Mouse (Mus musculus): ENCODE measurements around the gene Ncapg2. TPM values are rescaled to one million over a fixed set of nuclear protein-coding genes. Genes with fewer than 3 reads are reported as not detected.

Ncapg2 gene
- polyA plus RNA-seq (2015; fragmentation: Nextera tagmentation; extraction: Ambion mirVana): 37.0 and 37.2 TPM in 2 replicates

GRCm38 (mm10) chr12:116405045-116405835 is at the start of gene Ncapg2:
TSS of gene Ncapg2 (plus strand) at chr12:116405402.
- H3K4me1 ChIP-seq: peaks cover 16% of the 10 kb centered on the region
- peak within 1 kb of the TSS; percentile 80 for H3K27ac ChIP-seq
- H3K4me3 ChIP-seq (replicated peaks): peak within 1 kb of the TSS; percentile 90
- peak; percentile 100 for ATAC-seq (replicated peaks; ENCODE audit: low FRiP score)
- peaks cover 29% of the 10 kb centered on the region for H3K9me3 ChIP-seq (replicated peaks)
- H3K4me2 ChIP-seq: peak within 1 kb of the TSS; percentile 90
- peak within 1 kb of the TSS; percentile 85 for H3K9ac ChIP-seq
- peaks cover 54% of the 10 kb centered on the region for H3K36me3 ChIP-seq
- under 1% methylated on average over 72 of the region's 72 CpGs for WGBS
- H3K27me3 ChIP-seq: no peaks in the 10 kb centered on the region

GRCm38 (mm10) chr12:116362091-116362490 is 43.1 kb upstream of the Ncapg2 start:
- Histone ChIP-seq H3K27ac (no peak overlapping the region), H3K9ac (no peak overlapping the region), H3K27me3 (no peaks in the 10 kb centered on the region), H3K4me1 (no peaks in the 10 kb centered on the region), H3K36me3 (peaks cover 55% of the 10 kb centered on the region), H3K4me3 (replicated peaks) (no peak overlapping the region), H3K9me3 (replicated peaks) (no peaks in the 10 kb centered on the region), H3K4me2 (no peak overlapping the region)
- ATAC-seq (replicated peaks; ENCODE audit: low FRiP score): no peak

GRCm38 (mm10) chr12:116366900-116367299 is 38.3 kb upstream of the Ncapg2 start:
- WGBS: 86% methylated on average over 3 of the region's 3 CpGs
- no peaks in the 10 kb centered on the region for H3K4me1 ChIP-seq
- H3K4me3 ChIP-seq (replicated peaks): no peak overlapping the region
- H3K4me2 ChIP-seq: no peak overlapping the region
- no peaks in the 10 kb centered on the region for H3K9me3 ChIP-seq (replicated peaks)
- no peak for ATAC-seq (replicated peaks; ENCODE audit: low FRiP score)
- H3K9ac ChIP-seq: no peak overlapping the region
- no peak overlapping the region for H3K27ac ChIP-seq
- no peaks in the 10 kb centered on the region for H3K27me3 ChIP-seq
- H3K36me3 ChIP-seq: peaks cover 61% of the 10 kb centered on the region

GRCm38 (mm10) chr12:116367346-116367745 is 37.9 kb upstream of the Ncapg2 start:
- Histone ChIP-seq H3K4me1 (no peaks in the 10 kb centered on the region), H3K27ac (no peak overlapping the region), H3K4me2 (no peak overlapping the region), H3K4me3 (replicated peaks) (no peak overlapping the region), H3K9me3 (replicated peaks) (no peaks in the 10 kb centered on the region), H3K9ac (no peak overlapping the region), H3K27me3 (no peaks in the 10 kb centered on the region), H3K36me3 (peaks cover 61% of the 10 kb centered on the region)
- ATAC-seq (replicated peaks; ENCODE audit: low FRiP score): no peak
- 93% methylated on average over 2 of the region's 2 CpGs for WGBS

GRCm38 (mm10) chr12:116368857-116369256 is 36.3 kb upstream of the Ncapg2 start:
- Histone ChIP-seq H3K27me3 (no peaks in the 10 kb centered on the region), H3K9me3 (replicated peaks) (no peaks in the 10 kb centered on the region), H3K27ac (no peak overlapping the region), H3K9ac (no peak overlapping the region), H3K36me3 (peaks cover 60% of the 10 kb centered on the region), H3K4me3 (replicated peaks) (no peak overlapping the region), H3K4me1 (no peaks in the 10 kb centered on the region), H3K4me2 (no peak overlapping the region)
- no peak for ATAC-seq (replicated peaks; ENCODE audit: low FRiP score)
- WGBS: 83% methylated on average over 2 of the region's 2 CpGs

- no peak overlapping the region for H3K27ac ChIP-seq
- WGBS: 92% methylated on average over 2 of the region's 2 CpGs
- H3K36me3 ChIP-seq: peaks cover 10% of the 10 kb centered on the region
- H3K9me3 ChIP-seq (replicated peaks): no peaks in the 10 kb centered on the region
- no peak overlapping the region for H3K4me3 ChIP-seq (replicated peaks)
- H3K4me2 ChIP-seq: no peak overlapping the region
- no peak overlapping the region for H3K9ac ChIP-seq
- H3K27me3 ChIP-seq: no peaks in the 10 kb centered on the region
- no peaks in the 10 kb centered on the region for H3K4me1 ChIP-seq
- no peak for ATAC-seq (replicated peaks; ENCODE audit: low FRiP score)
These were observed 22.1 kb upstream of the Ncapg2 start for GRCm38 (mm10) chr12:116383101-116383500.

- Histone ChIP-seq H3K27ac (no peak overlapping the region), H3K36me3 (peaks cover 10% of the 10 kb centered on the region), H3K4me2 (no peak overlapping the region), H3K27me3 (no peaks in the 10 kb centered on the region), H3K9me3 (replicated peaks) (no peaks in the 10 kb centered on the region), H3K9ac (no peak overlapping the region), H3K4me3 (replicated peaks) (no peak overlapping the region), H3K4me1 (no peaks in the 10 kb centered on the region)
- no peak for ATAC-seq (replicated peaks; ENCODE audit: low FRiP score)
These were observed 21.2 kb upstream of the Ncapg2 start for GRCm38 (mm10) chr12:116383995-116384394.

- Histone ChIP-seq H3K27me3 (no peaks in the 10 kb centered on the region), H3K4me2 (no peak overlapping the region), H3K4me3 (replicated peaks) (no peak overlapping the region), H3K9ac (no peak overlapping the region), H3K4me1 (no peaks in the 10 kb centered on the region), H3K36me3 (no peaks in the 10 kb centered on the region), H3K9me3 (replicated peaks) (no peaks in the 10 kb centered on the region), H3K27ac (no peak overlapping the region)
- ATAC-seq (replicated peaks; ENCODE audit: low FRiP score): no peak
- WGBS: 82% methylated on average over 1 of the region's 1 CpGs
These were observed 18.4 kb upstream of the Ncapg2 start for GRCm38 (mm10) chr12:116386802-116387201.

GRCm38 (mm10) chr12:116389868-116390267 is 15.3 kb upstream of the Ncapg2 start:
- H3K9me3 ChIP-seq (replicated peaks): no peaks in the 10 kb centered on the region
- H3K27ac ChIP-seq: no peak overlapping the region
- H3K4me2 ChIP-seq: no peak overlapping the region
- H3K36me3 ChIP-seq: no peaks in the 10 kb centered on the region
- no peak for ATAC-seq (replicated peaks; ENCODE audit: low FRiP score)
- no peaks in the 10 kb centered on the region for H3K4me1 ChIP-seq
- H3K4me3 ChIP-seq (replicated peaks): no peak overlapping the region
- no peaks in the 10 kb centered on the region for H3K27me3 ChIP-seq
- H3K9ac ChIP-seq: no peak overlapping the region
- 36% methylated on average over 1 of the region's 1 CpGs for WGBS

GRCm38 (mm10) chr12:116394327-116394726 is 10.9 kb upstream of the Ncapg2 start:
- no peaks in the 10 kb centered on the region for H3K4me1 ChIP-seq
- ATAC-seq (replicated peaks; ENCODE audit: low FRiP score): no peak
- H3K9me3 ChIP-seq (replicated peaks): no peaks in the 10 kb centered on the region
- no peaks in the 10 kb centered on the region for H3K27me3 ChIP-seq
- H3K9ac ChIP-seq: no peak overlapping the region
- H3K27ac ChIP-seq: no peak overlapping the region
- WGBS: 77% methylated on average over 2 of the region's 2 CpGs
- H3K36me3 ChIP-seq: no peaks in the 10 kb centered on the region
- no peak overlapping the region for H3K4me3 ChIP-seq (replicated peaks)
- H3K4me2 ChIP-seq: no peak overlapping the region

GRCm38 (mm10) chr12:116395312-116395711 is 9.9 kb upstream of the Ncapg2 start:
- no peak overlapping the region for H3K27ac ChIP-seq
- H3K9me3 ChIP-seq (replicated peaks): no peaks in the 10 kb centered on the region
- no peak overlapping the region for H3K4me3 ChIP-seq (replicated peaks)
- no peaks in the 10 kb centered on the region for H3K27me3 ChIP-seq
- H3K36me3 ChIP-seq: no peaks in the 10 kb centered on the region
- H3K9ac ChIP-seq: no peak overlapping the region
- no peaks in the 10 kb centered on the region for H3K4me1 ChIP-seq
- WGBS: 91% methylated on average over 2 of the region's 2 CpGs
- H3K4me2 ChIP-seq: no peak overlapping the region
- no peak for ATAC-seq (replicated peaks; ENCODE audit: low FRiP score)

GRCm38 (mm10) chr12:116396072-116396695 is 9.0 kb upstream of the Ncapg2 start:
- Histone ChIP-seq H3K4me1 (no peaks in the 10 kb centered on the region), H3K9me3 (replicated peaks) (no peaks in the 10 kb centered on the region), H3K36me3 (no peaks in the 10 kb centered on the region), H3K27ac (no peak overlapping the region), H3K4me2 (no peak overlapping the region), H3K9ac (no peak overlapping the region), H3K27me3 (no peaks in the 10 kb centered on the region), H3K4me3 (replicated peaks) (no peak overlapping the region)
- WGBS: 86% methylated on average over 2 of the region's 2 CpGs
- no peak for ATAC-seq (replicated peaks; ENCODE audit: low FRiP score)
